Mouse (Mus musculus) heart, embryonic 10.5 days (tissue): Measurements from ENCODE around the gene Eaf1. TPM values are rescaled to one million over a fixed set of nuclear protein-coding genes. Genes with fewer than 3 reads are reported as not detected.
"Not testable (repeated sequence)": the region's sequence is repeated elsewhere in the genome, so short reads cannot be mapped to it uniquely, and the experiment has no call there.

Source experiments
- DNase-seq: peaks from one replicate; pipeline ENCODE4 v3.0.0-alpha.2; 2017; ENCODE audit warnings: low spot score
- H3K27ac ChIP-seq: fragments of 300-500 bp; sonication (generic); 2 replicates; pipeline ENCODE4 v1.5.1; 2016; ENCODE audit warnings: mild to moderate bottlenecking
- H3K27me3 ChIP-seq: fragments of 300-500 bp; sonication (generic); 2 replicates; pipeline ENCODE4 v1.6.1; 2016; ENCODE audit warnings: mild to moderate bottlenecking; ENCODE audit not compliant: poor library complexity, insufficient read depth, severe bottlenecking
- H3K36me3 ChIP-seq: fragments of 300-500 bp; sonication (generic); 2 replicates; pipeline ENCODE4 v1.6.1; 2016; ENCODE audit warnings: mild to moderate bottlenecking, moderate library complexity
- H3K4me1 ChIP-seq: fragments of 300-500 bp; sonication (generic); 2 replicates; pipeline ENCODE4 v1.6.1; 2016; ENCODE audit warnings: mild to moderate bottlenecking
- H3K4me3 ChIP-seq: fragments of 300-500 bp; sonication (generic); 2 replicates; pipeline ENCODE4 v1.5.1; 2016; ENCODE audit warnings: mild to moderate bottlenecking, moderate library complexity
- H3K9me3 ChIP-seq: fragments of 300-500 bp; sonication (generic); 2 replicates; pipeline ENCODE4 v1.6.1; 2016; ENCODE audit warnings: mild to moderate bottlenecking, moderate library complexity
- WGBS: fragments of 180-500 bp; shearing (Covaris S2); methylation state at CpG from one replicate; pipeline ENCODE4 v1.1.7; 2016; 5-methylcytosine and 5-hydroxymethylcytosine counted together
- polyA plus RNA-seq: library from polyadenylated mRNA; unstranded; fragments of >200 nt; fragmentation: Nextera tagmentation; extraction: Ambion mirVana; gene quantifications from 2 replicates; pipeline ENCODE4 v1.2.1, GENCODE M21; 2016

The Eaf1 gene
- polyA plus RNA-seq, result 22.3 and 25.7 TPM in 2 replicates

DNA sequence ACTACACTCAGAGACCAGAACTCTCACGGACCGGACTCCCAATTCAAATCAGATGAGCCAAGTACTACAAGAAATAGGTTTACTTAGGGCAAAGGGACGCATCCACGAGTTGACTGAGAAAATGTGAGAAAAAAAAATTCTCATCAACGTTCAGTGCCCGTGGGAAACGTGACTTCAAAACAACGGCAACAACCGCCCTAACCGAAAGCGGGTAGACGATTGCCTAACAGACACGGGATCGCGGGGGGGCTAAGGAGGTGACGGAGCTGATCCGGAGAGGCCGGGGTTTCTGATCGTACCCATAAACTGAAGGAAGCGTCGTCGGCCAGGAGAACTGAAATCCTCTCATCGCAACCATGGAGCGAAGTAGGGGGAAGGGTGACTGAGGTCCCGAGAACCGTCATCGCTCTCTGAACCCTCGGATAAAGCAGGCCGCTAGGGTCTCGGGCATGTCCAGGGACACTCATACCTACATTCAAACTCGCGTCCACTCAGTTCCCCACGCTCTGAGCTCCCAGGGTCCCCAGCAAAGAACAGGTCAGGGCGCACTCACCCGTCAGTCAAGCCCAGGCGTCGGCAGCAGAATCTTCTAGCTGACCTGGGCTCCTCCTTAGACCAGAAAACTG, at the start of gene Eaf1:
Eaf1 (plus strand) TSS at position 51 of the 626 bp plus-strand sequence.
- Histone ChIP-seq H3K4me1 (peaks cover 27% of the 10 kb centered on the region), H3K9me3 (no peaks in the 10 kb centered on the region), H3K36me3 (peaks cover 51% of the 10 kb centered on the region), H3K27me3 (no peaks in the 10 kb centered on the region), H3K4me3 (peak within 1 kb of the TSS; percentile 73), H3K27ac (peak within 1 kb of the TSS; percentile 94)
- no peak for DNase-seq
- WGBS, result 1% methylated on average over 37 of the region's 37 CpGs

DNA sequence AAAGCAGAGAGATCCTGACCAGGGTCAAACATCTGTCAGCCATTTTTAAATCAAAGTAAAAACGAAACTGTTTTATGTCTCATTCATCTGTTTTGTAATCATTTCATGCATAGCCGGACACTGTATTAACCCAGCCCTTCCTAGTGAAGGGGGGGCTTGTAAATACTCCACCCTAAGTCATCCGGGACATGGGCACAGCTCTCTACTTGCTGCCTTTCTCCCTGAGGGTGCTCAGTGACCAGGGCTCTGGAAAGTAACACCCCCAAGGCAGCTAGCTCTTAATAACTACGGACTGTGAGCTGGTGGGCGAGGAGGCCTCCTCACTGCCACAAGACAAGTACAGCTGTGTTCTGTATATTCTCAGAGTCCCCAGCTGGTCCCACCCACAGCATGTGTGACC, 45.2 kb upstream of the Eaf1 start:
- 73% methylated on average over 5 of the region's 5 CpGs for WGBS
- no peaks in the 10 kb centered on the region for H3K4me1 ChIP-seq
- no peaks in the 10 kb centered on the region for H3K9me3 ChIP-seq
- H3K27me3 ChIP-seq, result no peaks in the 10 kb centered on the region
- DNase-seq, result no peak
- no peak overlapping the region for H3K4me3 ChIP-seq
- no peaks in the 10 kb centered on the region for H3K36me3 ChIP-seq
- H3K27ac ChIP-seq, result no peak overlapping the region

DNA sequence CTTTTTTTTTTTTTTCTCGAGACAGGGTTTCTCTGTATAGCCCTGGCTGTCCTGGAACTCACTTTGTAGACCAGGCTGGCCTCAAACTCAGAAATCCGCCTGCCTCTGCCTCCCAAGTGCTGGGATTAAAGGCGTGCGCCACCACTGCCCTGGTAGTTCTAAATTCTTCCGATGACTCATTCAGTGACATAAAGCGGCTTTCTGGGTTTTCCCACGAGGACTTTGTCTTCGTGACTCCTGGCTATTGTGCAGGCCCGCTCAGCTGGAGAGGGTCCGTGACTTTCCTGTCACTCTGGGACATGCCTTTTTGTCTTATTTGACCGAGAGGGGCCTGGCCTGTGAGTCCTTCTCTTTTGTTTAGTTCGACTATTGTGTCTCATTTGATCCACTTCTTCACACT, 40.3 kb upstream of the Eaf1 start:
- H3K9me3 ChIP-seq, H3K4me3 ChIP-seq, H3K4me1 ChIP-seq, H3K27me3 ChIP-seq, DNase-seq, H3K36me3 ChIP-seq, H3K27ac ChIP-seq: not testable (repeated sequence)
- WGBS, result 82% methylated on average over 12 of the region's 12 CpGs

DNA sequence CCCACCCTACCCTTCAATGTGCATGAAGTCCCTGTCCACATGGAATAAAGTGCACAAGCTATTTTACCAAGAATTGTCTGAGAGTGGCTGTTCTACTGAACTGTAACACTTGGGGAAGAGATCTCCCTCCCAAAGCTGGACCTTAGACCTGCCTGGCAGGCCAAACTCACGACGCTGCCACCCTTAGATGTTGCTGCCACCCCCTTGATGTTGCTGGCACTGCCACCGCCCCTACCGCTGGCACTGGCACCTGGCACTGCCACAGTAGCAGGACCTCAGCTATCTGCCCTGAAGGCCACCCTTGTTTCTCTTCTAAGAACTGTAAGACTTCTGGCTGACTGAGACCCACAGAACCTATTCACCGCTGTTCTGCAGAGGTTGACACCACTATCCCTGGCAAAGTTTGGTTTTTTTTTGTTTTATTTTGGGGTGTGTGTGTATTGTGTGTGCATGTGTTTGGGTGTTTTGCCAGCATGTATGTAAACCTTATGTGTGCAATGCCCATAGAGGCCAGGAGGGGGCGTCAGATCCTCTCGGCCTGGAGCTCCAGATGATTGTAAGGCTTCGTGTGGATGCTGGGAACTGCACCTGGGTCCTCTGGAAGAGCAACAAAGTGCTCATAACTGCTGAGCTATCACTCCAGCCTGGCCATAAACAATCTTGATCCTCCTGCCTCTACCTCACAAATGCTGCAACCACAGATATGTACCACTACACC, 39.2 kb upstream of the Eaf1 start:
- Histone ChIP-seq H3K9me3 (no peaks in the 10 kb centered on the region), H3K27ac (no peak overlapping the region), H3K36me3 (no peaks in the 10 kb centered on the region), H3K4me1 (peaks cover 9% of the 10 kb centered on the region), H3K4me3 (no peak overlapping the region), H3K27me3 (no peaks in the 10 kb centered on the region)
- WGBS, result 80% methylated on average over 8 of the region's 8 CpGs
- no peak for DNase-seq

DNA sequence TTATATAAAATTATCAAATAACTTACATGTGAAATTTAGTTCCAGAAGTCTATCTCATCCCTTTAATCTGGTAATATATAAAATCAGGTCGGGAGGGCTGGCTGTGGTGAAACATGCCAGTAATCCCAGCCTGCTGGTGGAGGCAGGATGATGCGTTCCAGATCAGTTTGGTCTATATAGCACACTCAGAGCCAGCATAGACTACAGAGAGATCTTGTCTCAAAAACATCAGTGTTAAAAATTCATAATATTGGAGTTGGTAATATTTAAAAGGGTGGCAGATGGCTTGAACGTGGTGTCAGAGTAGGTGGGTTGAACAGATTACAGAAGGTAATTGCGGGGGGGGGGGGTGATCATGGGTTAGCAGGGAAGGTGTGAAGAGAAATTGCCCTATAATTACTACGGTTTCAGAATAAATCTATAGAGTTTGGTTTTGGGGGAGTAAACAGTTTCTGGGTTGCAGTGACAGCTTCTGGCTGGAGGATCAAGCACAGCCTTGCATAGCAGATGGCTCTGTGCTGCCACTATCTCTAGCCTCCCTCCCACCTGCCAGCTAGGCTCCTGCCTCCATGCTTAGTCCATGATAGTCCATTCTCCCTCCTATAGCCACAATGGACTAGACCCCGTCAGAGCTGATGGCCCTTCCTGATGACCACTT, 38.0 kb upstream of the Eaf1 start:
- H3K27me3 ChIP-seq, result no peaks in the 10 kb centered on the region
- H3K4me3 ChIP-seq, result no peak overlapping the region
- no peaks in the 10 kb centered on the region for H3K9me3 ChIP-seq
- 80% methylated on average over 6 of the region's 6 CpGs for WGBS
- DNase-seq, result no peak
- H3K27ac ChIP-seq, result no peak overlapping the region
- peaks cover 9% of the 10 kb centered on the region for H3K4me1 ChIP-seq
- no peaks in the 10 kb centered on the region for H3K36me3 ChIP-seq

DNA sequence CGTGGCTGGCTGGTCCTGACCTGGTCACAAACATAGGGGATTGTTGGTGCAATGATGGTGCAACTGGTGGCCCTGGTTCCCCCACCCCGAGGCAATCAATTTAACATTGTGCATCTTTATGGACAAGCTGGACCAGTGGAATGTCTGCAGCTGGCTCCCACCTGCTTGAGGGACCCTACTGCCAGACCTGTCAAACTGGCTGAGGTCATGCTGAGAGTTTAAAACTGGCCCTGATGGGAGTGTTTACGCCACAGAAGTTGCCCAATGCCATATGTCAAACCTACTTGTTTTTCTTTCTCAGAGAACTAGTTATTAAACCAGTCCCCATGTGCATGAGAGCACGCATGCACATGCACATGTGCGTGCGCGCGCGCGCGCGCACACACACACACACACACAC, 36.2 kb upstream of the Eaf1 start:
- no peak overlapping the region for H3K4me3 ChIP-seq
- no peaks in the 10 kb centered on the region for H3K9me3 ChIP-seq
- 0 out of 2 replicates have a peak overlapping the region, but pooled peaks have one; percentile 39 for H3K27ac ChIP-seq
- H3K36me3 ChIP-seq, result no peaks in the 10 kb centered on the region
- DNase-seq, result no peak
- peaks cover 13% of the 10 kb centered on the region for H3K4me1 ChIP-seq
- 84% methylated on average over 12 of the region's 12 CpGs for WGBS
- H3K27me3 ChIP-seq, result no peaks in the 10 kb centered on the region

DNA sequence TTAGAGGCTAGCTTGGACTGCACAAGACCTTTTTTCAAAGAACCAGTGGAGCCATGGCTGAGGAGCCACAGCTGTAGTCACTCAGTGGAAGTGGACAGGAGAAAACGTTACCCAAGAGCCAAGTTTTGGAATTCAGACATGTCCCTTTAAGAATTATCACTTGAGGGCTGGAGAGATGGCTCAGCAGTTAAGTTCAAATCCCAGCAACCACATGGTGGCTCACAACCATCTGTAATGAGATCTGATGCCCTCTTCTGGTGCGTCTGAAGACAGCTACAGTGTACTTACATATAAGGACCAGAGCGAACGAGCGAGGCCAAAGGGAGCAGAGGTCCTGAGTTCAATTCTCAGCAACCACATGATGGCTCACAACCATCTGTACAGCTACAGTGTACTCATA, 32.0 kb upstream of the Eaf1 start:
- peaks cover 16% of the 10 kb centered on the region for H3K4me1 ChIP-seq
- WGBS, result 83% methylated on average over 5 of the region's 5 CpGs
- H3K9me3 ChIP-seq, H3K36me3 ChIP-seq, H3K4me3 ChIP-seq, DNase-seq, H3K27me3 ChIP-seq, H3K27ac ChIP-seq: not testable (repeated sequence)

DNA sequence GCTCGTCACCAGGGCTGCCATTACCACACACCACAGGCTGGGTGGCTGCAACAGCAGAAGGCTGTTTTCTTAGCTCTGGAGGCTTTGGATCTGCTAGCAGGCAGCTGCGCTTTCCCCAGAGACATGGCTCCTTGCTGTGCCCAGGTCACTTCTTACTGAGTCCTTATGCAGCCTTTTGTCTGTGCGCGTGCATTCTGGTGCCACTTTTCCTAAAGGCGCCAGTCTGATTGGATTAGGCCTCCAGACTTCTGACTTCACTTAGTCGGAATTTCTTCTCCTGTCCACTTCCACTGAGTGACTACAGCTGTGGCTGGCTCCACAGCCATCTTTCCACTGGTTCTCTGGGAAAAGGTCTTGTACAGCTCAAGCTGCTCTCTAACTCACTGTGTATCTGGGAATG, 31.3 kb upstream of the Eaf1 start:
- no peak overlapping the region for H3K27ac ChIP-seq
- H3K27me3 ChIP-seq, result no peaks in the 10 kb centered on the region
- no peak for DNase-seq
- H3K4me1 ChIP-seq, result peaks cover 9% of the 10 kb centered on the region
- H3K9me3 ChIP-seq, result no peaks in the 10 kb centered on the region
- H3K36me3 ChIP-seq, result no peaks in the 10 kb centered on the region
- WGBS, result 68% methylated on average over 6 of the region's 6 CpGs
- no peak overlapping the region for H3K4me3 ChIP-seq

DNA sequence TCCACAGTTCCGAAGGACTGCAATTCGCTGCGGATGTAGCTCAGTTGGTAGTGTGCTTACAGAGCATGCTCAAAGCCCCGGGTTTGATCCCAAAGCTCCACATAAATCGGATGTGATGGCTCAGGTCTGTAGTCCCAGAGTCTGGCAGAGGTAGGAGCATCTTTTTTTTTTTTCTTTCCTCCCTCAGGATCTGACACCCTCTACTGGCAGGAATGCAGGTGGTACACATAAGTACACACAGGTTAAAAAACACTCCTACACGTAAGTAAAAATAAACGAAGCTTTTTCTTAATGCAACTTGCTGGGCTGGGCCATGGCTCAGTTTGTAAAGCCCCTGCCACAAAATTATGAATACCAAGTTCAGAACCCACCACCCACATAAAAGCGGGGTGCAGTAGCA, 30.0 kb upstream of the Eaf1 start:
- 48% methylated on average over 8 of the region's 8 CpGs for WGBS
- no peaks in the 10 kb centered on the region for H3K36me3 ChIP-seq
- peaks cover 7% of the 10 kb centered on the region; the same call in 1 of the 2 replicates for H3K4me1 ChIP-seq
- no peak for DNase-seq
- no peak overlapping the region for H3K4me3 ChIP-seq
- H3K9me3 ChIP-seq, result no peaks in the 10 kb centered on the region
- no peaks in the 10 kb centered on the region for H3K27me3 ChIP-seq
- no peak overlapping the region for H3K27ac ChIP-seq

DNA sequence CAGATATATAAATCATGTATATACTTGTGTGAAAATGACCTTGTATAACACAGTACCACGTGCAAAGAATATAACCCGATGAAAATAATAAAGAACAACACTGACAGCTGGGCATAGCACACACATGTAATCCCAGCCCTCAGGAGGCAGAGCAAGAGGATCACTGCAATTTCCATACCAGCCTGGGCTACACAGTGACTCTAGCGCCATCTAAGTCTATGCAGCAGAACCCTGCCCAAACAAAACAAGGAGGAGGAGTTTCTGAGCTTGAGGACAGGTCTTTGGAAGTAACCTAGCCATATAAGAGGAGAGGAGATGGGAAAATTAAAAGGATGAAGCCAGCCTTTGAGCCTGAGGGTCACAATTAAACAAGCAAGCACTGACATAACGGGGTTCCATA, 24.5 kb upstream of the Eaf1 start:
- no peaks in the 10 kb centered on the region for H3K4me1 ChIP-seq
- H3K27ac ChIP-seq, result no peak overlapping the region
- H3K4me3 ChIP-seq, result no peak overlapping the region
- 52% methylated on average over 4 of the region's 4 CpGs for WGBS
- H3K27me3 ChIP-seq, result no peaks in the 10 kb centered on the region
- DNase-seq, result no peak
- H3K9me3 ChIP-seq, result no peaks in the 10 kb centered on the region
- no peaks in the 10 kb centered on the region for H3K36me3 ChIP-seq

DNA sequence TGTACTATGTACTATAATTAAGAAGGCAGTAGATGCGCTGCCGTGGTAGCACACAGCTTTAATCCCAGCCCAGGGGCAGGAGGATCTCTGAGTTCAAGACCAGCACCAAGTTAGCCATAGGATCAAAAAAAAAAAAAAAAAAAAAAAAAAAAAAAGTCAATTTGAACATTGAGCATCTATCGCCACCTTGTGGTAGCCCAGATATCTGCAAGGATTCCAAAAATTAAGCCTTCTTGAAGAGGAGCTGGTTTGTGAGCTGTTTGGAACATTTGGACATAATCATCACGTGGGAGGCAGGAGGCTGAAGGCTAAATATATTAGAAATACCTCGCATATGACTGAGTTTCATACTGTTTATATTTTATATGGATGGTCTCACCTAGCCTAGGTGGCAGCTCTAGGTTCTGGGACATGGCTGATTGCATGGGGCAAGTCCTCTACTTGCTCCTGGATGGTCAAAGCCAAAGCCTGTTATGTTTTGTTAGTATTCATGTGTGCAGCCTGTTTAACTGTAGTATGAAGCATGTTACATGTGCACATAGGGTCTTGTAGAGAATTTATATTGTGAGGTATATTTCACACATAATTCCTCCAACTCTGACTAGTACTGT, 21.6 kb upstream of the Eaf1 start:
- Histone ChIP-seq H3K9me3 (no peaks in the 10 kb centered on the region), H3K4me3 (no peak overlapping the region), H3K27ac (no peak overlapping the region), H3K27me3 (no peaks in the 10 kb centered on the region), H3K4me1 (no peaks in the 10 kb centered on the region), H3K36me3 (no peaks in the 10 kb centered on the region)
- DNase-seq, result no peak
- 8% methylated on average over 5 of the region's 5 CpGs for WGBS

DNA sequence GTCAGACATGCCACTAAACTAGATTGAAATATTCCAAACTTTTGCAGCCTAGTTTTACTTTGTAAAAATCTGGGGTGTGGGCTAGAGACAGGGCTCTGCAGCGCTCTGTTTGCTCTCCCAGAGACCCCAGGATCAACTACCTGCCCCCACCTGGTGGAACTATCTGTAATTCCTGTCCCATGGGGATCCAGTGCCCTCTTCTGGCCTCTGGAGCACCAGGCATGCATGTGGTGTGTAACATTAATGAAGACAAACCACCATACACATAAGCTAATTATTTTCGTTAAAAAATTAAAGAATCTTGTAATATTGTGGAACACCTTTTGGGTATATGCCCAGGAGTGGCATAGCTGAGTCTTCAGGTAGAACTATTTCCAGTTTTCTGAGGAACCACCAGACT, 20.9 kb upstream of the Eaf1 start:
- Histone ChIP-seq H3K4me1 (no peaks in the 10 kb centered on the region), H3K9me3 (no peaks in the 10 kb centered on the region), H3K27ac (no peak overlapping the region), H3K4me3 (no peak overlapping the region), H3K36me3 (peaks cover 3% of the 10 kb centered on the region), H3K27me3 (no peaks in the 10 kb centered on the region)
- WGBS, result 81% methylated on average over 2 of the region's 2 CpGs
- DNase-seq, result no peak

DNA sequence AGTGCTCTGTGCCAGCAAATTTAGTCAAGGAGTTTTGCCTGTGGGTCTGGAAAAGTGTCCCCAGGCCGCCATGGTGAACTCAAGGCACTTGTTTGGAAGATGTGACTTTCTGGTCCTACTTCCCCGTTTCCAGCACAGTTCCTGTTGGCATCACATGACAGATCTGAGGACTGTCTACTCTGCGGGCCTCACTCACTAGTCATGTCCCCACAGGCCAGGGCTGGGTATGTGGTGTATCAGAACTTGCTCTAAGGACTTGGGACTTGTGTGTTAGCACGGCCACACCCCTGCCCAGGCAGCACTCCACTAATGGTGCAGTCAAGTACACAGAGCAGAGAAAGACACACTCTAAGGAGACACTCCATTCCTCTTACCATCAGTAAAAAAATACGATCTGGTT, 11.8 kb upstream of the Eaf1 start:
- no peaks in the 10 kb centered on the region for H3K9me3 ChIP-seq
- no peak overlapping the region for H3K27ac ChIP-seq
- H3K27me3 ChIP-seq, result no peaks in the 10 kb centered on the region
- H3K4me1 ChIP-seq, result no peaks in the 10 kb centered on the region
- H3K4me3 ChIP-seq, result no peak overlapping the region
- no peak for DNase-seq
- H3K36me3 ChIP-seq, result peaks cover 89% of the 10 kb centered on the region
- 91% methylated on average over 5 of the region's 5 CpGs for WGBS
